Mouse (Mus musculus) neutrophil, adult 59 days (primary cell): ENCODE measurements around the gene Gm7970. TPM values are rescaled to one million over a fixed set of nuclear protein-coding genes. Genes with fewer than 3 reads are reported as not detected.

Experiments
- total RNA-seq, 2 experiments: library from RNA; stranded (reverse); gene quantifications; 1 replicate in 1 of 2; 2 replicates in 1 of 2; pipeline ENCODE4 v1.2.4; 2023

Gene Gm7970
- total RNA-seq: not detected

DNA sequence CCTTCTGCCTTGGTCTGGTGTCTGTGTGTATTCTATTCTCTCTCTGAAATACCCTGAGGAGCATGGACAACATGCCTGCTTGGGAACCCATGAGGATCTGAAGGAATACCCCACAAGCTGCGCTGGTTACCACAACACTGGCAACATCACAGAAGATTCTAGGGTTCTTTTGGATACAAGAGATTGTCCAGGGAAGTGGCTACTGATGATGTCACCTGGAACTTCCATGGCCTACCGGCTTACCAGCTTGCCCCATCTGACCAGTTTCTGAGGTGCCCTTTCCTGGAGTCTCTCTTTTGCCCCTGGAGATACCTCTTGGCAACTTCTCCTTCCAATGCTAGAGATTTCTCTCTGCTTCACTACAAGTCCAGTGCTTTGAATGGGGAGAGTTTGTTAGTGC is at the start of gene Gm7970:
Gm7970 (minus strand) TSS at position 101 of the 400 bp plus-strand sequence.

DNA sequence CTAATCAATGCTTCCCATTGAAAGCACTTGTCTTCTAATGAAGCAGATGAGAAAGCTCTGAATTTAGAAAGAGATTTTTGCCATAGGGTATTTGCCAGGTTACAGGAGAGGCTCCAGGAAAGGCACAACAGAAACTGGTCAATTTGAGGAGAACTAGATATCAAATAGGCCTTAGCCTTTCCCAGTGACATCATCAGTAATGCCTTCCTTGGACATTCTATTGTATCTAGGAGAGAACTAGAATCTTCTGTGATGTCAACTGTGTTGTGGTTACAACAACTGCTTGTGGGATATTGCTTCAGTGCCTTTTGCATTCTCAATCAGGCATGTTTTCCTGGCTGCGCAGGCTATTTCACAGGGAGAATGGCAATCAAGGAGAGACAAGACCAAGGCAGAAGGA is 17.5 kb upstream of the Gm7970 start, which contains the start of gene 1700049E17Rik2:
1700049E17Rik2 (plus strand) TSS at position 301 of the 400 bp plus-strand sequence.

Other genes with a start within 250 kb of the Gm7970 start
- gene Gm5798, start 207.0 kb downstream of the Gm7970 start, total RNA-seq: not detected
- gene Gm7945, start 169.2 kb downstream of the Gm7970 start, total RNA-seq: not detected
- gene Gm6482, start 147.3 kb downstream of the Gm7970 start, total RNA-seq: not detected
- not detected for gene Gm7954, start 102.1 kb downstream of the Gm7970 start, total RNA-seq
- not detected for gene Gm3486, start 66.1 kb downstream of the Gm7970 start, total RNA-seq
- gene 1700049E17Rik2, start 17.6 kb upstream of the Gm7970 start, total RNA-seq: not detected
- not detected for gene Gm3072, start 69.0 kb upstream of the Gm7970 start, total RNA-seq
- gene Gm3676, start 90.9 kb upstream of the Gm7970 start, total RNA-seq: not detected
- gene Gm8068, start 146.3 kb upstream of the Gm7970 start, total RNA-seq: not detected
- not detected for gene Gm7929, start 195.0 kb upstream of the Gm7970 start, total RNA-seq
- gene Gm47189, start 216.9 kb upstream of the Gm7970 start, total RNA-seq: not detected